Mouse (Mus musculus): Measurements from ENCODE around the gene Vat1.
A peak's percentile ranks its signal among the peaks of the same experiment; 100 is the strongest.
"Not testable (repeated sequence)": the region's sequence is repeated elsewhere in the genome, so short reads cannot be mapped to it uniquely, and the experiment has no call there.

Vat1 gene

DNA sequence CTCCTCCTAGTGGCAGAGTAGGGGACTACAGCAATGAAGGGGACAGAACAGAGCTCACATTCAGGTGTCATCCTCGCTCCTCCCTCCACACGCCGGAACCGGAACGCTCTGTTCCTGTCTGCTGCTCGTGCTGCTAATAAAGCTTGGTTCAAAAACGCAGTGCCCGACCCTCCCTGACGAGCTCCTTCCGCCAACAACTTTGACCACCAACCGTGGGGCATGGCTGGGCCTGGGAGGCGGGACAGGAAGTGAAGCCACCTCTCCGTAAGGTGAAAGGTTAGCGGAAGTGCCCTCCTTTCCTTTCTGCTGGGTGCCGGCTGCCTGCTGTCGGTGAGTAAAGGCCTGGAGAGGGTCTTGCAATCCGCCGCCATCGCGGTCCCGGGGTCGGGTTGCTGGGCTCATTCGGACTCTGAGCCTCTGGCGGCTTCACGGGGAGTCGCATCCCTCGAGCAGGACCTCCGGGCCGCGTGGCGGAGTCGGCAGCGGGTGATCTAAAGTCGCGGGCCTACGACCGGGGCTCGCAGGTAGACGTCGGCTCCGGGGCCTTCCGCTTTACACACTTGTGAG is 23.8 kb downstream of the Vat1 start, which contains the start of gene Rpl27:
TSS of gene Rpl27 (plus strand) at position 172 of the 567 bp plus-strand sequence.
- peak; percentile 100 for DNase-seq (ENCODE audit: low spot score)

DNA sequence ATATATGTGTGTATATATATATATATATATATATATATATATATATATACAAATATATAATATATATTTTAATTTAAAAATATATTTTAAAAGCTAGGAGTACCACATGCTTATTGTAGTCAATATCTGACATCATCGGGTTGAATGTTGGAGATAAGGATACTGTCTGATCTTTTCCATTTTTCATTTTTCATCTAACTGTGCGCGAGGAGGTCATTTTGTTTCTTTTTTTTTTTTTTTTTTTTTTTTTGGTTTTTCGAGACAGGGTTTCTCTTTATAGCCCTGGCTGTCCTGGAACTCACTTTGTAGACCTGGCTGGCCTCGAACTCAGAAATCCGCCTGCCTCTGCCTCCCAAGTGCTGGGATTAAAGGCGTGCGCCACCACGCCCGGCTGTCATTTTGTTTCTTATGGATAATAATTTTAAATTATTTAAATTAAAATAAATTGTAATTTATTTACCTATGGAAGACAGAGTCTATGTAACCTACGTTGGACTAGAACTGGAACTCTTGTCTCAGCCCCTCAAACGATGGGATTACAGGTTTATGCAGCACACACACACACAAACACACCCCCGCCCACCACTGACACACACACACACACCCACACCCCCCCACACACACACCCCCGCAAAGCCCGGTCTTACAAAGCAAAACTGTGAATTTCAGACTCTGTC is 24.4 kb downstream of the Vat1 start:
- DNase-seq (ENCODE audit: low spot score), result not testable (repeated sequence)

DNA sequence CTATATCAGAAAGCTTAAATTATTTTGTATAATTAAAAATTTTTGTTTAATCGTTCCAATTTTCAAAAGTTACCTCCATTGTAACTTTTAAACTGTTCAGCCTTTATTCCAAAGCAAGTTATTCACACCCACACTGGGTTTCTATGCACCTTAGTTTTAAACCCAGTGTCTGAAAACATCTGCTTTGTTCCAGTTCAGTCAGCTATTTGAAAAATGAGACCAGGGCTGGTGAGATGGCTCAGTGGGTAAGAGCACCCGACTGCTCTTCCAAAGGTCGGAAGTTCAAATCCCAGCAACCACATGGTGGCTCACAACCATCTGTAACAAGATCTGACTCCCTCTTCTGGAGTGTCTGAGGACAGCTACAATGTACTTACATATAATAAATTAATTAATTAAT is 28.0 kb downstream of the Vat1 start:
- not testable (repeated sequence) for DNase-seq (ENCODE audit: low spot score)

DNA sequence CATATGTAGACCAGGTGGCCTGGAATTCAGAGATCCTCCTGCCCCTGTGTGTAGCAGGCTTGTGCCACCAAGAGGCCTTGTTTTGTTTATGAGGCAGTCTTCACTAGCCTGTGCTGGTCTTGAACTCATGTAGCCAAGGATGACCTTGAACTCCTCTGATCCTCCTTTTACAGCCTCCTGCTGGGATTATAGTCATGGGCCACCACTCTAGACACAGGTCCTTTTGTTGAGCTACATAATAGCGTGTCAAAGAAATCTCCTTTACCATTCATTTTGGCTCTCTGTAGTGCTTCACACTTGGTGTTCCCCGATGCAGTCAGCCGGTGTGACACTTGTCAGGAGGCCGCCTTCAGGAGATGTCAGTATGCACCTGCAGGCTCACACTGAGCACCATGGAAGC is 29.1 kb downstream of the Vat1 start:
- no peak for DNase-seq (ENCODE audit: low spot score)

DNA sequence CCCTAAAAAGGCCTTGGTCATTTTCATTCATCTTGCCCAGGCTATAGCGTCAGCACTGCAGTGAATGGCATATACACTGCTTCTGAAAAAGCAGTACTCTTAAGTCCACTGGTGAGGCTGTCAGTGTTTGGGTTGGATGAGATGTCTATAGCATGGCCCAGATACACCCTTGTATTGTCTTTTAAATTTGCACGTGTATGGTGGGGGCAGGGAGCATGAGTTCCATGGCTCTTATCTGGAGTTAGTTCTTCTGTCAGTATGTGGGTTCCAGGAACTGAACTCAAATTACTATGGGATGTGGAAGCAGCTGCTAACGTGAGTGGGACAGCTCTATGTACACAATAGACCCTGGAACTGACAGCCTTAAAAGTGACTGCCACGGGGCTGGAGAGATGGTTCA is 30.2 kb downstream of the Vat1 start:
- DNase-seq (ENCODE audit: low spot score), result no peak

DNA sequence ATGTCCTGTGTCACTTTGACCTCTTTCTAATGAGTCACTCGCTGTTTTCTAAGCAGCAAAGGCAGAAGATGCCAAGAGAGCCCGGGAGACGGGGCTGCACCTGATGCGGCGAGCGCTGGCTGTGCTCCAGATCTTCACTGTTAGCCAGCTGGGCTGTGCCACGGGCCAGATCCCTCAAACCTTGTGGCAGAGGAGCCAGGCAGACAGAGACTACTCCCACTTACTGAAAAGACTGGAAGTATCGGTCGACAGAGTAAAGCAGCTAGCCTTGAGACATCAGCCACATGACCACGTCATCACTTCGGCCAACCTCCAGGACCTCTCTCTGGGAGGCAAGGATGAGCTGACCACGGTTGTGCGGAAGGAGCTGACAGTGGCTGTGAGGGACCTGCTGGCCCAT is 32.6 kb downstream of the Vat1 start:
- DNase-seq (ENCODE audit: low spot score), result no peak

DNA sequence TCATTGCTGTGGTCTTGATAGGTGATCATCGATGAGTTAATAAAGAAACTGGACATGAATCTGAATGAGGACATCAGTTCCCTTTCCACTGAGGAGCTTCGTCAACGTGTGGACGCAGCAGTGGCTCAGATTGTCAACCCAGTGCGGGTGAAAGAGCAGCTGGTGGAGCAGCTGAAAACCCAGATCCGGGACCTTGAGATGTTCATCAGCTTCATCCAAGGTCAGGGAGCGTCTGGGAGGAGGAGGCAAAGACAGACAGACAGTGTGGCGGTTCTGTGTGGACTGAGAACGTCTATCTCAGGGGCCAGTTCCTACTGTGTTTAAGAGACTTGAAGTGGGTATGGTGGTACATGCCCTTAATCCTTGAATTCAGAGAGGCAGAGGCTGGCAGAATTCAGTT is 34.7 kb downstream of the Vat1 start:
- DNase-seq (ENCODE audit: low spot score), result no peak

DNA sequence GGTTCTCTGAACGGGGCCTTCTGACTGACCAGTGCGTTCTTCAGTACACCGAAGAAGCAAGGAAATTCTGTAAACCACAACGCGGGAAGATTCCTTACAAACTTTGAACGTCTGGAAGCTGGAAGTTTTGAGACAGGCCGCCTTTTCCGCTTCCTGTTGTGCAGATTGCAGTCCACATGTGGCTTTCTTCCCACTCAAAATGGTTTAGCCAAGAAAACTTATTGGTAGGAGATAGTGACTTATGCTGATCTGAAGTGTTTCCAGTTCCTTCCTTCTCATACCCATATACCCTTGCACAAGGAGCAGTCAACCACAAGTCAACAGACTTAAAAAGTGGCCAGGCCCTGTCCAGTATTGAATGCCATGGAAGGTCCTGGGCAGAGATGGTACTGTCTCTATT is 39.9 kb downstream of the Vat1 start:
- DNase-seq (ENCODE audit: low spot score), result no peak

DNA sequence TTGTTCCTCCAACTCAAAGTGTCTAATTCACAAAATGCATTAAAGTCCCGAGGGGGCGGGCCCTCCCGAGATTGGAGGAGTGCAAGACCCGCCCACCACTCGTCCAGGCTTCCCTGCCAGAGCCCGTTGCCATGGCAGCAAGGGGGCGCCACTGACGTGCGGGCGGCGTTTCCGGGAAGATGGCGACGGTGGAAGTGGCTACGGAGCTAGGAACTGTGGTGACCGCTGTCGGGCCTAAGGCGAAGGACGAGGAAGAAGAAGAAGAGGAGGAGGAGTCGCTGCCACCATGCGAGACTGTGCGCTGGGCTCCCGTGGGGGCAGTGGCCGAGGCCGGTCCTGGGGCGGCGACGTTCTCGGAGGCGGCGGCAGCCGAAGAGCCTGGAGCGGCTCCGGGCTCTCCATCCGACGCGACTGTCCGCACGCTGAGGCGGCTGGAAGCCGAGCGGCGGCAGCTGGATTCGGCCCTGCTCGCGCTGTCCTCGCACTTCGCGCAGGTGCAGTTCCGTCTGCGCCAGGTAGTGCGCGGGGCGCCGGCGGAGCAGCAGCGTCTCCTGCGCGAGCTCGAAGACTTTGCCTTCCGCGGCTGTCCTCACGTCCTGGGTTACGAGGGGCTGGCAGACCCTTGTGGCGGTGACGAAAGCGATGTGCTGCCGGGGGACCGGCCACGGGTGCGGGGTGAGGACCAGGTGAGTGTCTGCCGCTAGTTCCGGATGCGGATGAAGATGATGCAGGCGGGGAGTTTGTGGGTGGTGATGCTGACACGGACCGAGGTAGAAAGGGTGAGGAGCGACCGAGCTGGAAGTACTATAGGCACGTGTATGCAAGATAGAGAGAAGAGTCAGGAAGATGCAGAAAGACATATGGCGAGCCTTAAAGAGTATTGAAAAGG is 40.9 kb downstream of the Vat1 start, which contains the start of the genes Rundc1 and Ptges3l:
TSS of gene Rundc1 (plus strand) at position 161 of the 889 bp plus-strand sequence.
TSS of gene Ptges3l (minus strand) at position 409 of the 889 bp plus-strand sequence.
- peak; percentile 95 for DNase-seq (ENCODE audit: low spot score)

DNA sequence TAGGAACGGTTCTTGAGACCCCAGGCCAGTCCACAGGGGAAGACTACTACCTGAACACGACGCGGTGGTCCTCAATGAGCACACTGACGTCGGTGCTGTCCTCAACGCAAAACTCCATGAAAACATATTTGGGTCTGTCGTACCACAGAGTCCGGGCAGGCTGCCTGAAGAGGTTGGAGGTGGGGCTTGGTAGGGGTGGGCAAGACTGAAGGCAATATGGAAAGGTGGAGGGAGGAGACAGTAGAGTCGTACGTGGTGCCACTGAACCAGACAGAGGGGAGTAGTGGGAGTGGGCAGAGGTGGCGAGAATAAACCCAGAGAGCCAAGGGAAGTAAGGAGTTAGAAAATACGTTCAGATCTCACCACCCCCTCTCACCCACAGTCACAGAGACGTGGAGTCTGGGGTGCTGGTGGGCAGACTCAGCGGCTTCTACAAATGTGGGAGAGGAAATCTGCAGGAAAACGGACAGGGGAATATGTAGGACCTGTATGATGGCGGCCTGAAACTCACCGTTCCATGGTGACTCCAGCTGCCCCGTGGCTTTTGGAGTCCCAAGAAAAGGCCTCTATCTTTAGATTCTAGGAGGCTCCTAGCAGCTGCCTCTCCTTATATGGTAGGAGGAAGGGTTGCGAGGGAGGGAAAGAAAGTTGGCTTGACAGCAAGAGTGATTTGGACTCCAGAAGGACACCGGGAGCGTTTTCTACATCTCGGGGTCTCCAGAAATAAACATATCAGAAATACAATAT is 41.8 kb downstream of the Vat1 start, which contains the start of gene Gm27029:
TSS of gene Gm27029 (minus strand) at position 692 of the 747 bp plus-strand sequence.
- no peak for DNase-seq (ENCODE audit: low spot score)

DNA sequence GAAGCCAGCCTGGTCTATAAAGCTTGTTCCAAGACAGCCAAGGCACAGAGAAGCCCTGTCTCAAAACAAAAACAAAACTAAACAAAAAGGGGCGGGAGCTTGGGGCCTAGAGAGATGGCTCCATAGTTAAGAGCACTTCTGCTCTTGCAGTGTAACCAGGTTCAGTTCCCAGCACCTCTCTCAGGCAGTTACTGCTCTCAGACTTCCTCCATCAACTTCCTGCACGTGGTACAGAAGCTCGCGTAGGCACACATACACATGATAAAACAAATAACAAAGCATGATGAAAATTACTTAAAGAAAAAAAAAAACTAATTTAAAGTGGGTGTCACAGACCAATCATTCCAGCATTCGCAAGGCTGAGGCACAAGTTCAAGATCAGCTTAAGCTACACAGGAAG is 45.9 kb downstream of the Vat1 start:
- no peak for DNase-seq (ENCODE audit: low spot score)

DNA sequence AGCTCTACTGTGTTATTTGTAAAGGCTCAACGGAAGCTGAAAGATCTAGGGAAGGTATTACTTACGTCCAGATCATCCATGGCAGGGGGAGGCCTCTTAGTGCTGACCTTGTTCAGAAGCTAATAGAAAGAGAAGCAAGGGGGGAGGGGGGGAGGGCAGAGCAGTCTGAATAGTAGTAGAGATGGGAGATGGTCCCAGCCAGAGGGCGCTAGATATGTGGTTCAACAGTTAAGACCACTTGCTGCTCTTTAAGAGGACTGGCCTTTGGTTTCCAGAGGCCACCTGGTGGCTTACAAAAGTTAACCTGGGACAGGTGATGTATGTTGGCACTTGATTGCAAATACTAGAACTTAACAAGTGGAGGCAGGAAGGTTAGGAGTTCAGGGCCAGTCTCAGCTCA is 46.4 kb downstream of the Vat1 start:
- DNase-seq (ENCODE audit: low spot score), result peak; percentile 36

DNA sequence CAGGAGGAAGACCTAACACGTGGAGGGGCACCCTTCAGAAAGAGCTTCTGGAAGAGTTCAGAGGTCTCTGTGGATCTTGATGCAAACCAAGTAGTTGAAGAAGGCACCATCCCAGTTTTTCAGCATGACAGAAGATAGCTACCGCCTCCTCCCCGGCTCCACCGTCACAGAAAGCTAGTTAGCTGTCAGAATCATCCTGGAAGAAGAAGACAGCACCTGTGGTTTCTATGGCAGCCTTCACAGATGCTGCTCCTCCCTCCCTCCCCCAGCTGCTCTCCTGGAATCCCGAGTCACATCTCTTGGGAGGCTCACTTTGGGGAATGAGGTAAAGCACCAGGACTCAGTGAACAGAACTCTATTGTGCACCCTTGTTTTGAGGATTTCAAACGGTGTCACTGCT is 47.0 kb downstream of the Vat1 start:
- DNase-seq (ENCODE audit: low spot score), result no peak

DNA sequence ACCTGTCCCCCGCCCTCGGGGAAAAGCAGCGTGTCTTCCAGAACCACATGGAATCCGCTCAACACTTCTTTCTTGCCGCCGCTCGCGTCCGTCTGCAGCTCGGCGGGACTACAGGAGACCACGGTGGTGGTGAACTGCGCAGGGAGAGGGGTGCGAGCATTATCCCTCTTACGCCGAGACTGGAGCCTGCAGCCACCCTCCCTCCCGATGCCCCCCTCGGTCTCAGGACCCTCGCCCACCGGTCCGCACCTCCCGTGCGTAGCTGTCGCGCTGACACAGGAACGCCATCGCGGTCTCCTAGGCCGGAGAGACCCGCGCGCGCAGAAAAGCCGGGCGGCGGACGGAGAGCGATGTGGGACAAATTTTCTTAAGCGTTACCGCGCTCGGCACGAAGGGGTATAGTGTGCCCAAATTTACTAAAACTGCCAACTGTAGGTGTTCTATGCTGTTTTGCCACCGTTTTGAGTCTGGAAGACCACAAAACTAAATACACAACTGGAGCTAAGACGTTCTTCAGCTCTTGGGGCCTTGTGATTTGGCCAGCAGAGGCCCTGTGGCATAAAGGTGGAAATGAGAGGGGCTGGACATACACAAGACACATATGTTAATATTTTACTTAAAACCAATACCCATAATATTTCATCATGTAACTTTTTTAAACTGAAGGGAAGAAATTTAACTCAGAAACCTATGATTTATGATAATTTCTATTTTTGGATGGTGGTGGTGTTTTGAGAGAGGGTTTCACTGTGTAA is 48.8 kb downstream of the Vat1 start, which contains the start of gene Aarsd1:
TSS of gene Aarsd1 (minus strand) at position 515 of the 755 bp plus-strand sequence.
- DNase-seq (ENCODE audit: low spot score), result peak; percentile 86

DNA sequence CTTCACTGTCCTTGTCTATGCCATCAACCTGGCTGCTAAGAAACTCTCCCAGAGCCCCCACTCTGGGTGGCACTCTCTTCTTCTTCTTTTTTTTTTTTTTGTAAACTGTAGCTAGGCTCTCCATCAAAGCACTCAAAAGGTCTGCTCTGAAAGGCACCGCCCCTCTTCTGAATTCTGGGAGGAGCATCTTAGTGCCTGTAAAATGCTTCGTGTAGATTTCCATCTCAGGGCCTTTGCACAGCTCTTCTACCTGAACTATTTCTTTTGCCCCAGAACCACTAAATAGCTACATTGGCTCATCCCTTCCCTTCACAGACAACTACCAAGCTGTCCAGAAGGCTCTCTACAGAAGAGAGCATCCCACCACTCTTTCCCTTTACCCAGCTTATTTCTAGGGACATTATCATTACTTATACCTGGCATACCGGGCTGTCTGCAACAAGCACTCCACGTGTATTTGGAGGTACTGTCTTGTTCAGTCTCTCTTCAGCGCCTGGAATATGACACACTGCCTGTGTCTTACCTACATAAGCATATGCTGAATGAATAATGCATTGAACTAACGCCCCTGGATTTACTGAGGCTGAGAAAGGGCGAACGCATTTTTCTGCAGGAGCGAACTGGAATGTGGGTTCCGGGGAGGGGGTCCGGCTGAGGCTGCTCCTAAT is 49.5 kb downstream of the Vat1 start:
- no peak for DNase-seq (ENCODE audit: low spot score)

DNA sequence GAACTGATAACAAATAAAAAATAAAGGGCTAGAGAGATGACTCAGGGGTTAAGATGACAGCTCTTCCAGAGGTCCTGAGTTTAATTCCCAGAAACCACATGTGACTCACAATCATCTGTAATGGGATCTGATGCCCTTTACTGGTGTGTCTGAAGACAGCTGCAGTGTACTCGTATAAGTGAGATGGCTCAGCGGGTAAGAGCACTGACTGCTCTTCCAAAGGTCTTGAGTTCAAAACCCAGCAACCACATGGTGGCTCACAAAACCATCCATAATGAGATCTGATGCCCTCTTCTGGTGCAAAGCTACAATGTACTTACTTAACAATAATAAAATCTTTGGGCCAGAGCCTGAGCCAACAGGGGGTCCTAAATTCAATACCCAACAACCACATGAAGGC is 50.7 kb downstream of the Vat1 start:
- DNase-seq (ENCODE audit: low spot score), result no peak

All from yolk sac, embryonic 10.5 days (tissue).